Mouse (Mus musculus) liver, adult 2 months (tissue): ENCODE results near the gene Zbtb21. TPM values are rescaled to one million over a fixed set of nuclear protein-coding genes. Genes with fewer than 3 reads are reported as not detected.
"Not testable (repeated sequence)": the region's sequence is repeated elsewhere in the genome, so short reads cannot be mapped to it uniquely, and the experiment has no call there.

ENCODE experiments used
- DNase-seq: peaks from one replicate; pipeline ENCODE4 v3.0.0-alpha.2; 2011; ENCODE audit warnings: low read depth, low spot score; ENCODE audit errors: extremely low read depth
- H3K27ac ChIP-seq: fragments of 200-500 bp; replicated peaks from 2 replicates; pipeline ENCODE4 v1.5.1; 2012; ENCODE audit warnings: low read depth, mild to moderate bottlenecking, control low read depth, inconsistent platforms, low read length; ENCODE audit not compliant: insufficient read depth
- H3K27me3 ChIP-seq: fragments of 200-500 bp; 2 replicates; pipeline ENCODE4 v1.6.1; 2012; ENCODE audit warnings: mild to moderate bottlenecking, moderate library complexity, low read length, inconsistent platforms; ENCODE audit not compliant: control insufficient read depth, insufficient read depth
- H3K36me3 ChIP-seq: fragments of 200-500 bp; 2 replicates; pipeline ENCODE4 v1.6.1; 2012; ENCODE audit warnings: low read length, inconsistent platforms; ENCODE audit not compliant: control insufficient read depth, insufficient read depth
- H3K4me1 ChIP-seq: fragments of 200-500 bp; 2 replicates; pipeline ENCODE4 v1.6.1; 2011; ENCODE audit warnings: low read length; ENCODE audit not compliant: control insufficient read depth, insufficient read depth
- H3K4me3 ChIP-seq: fragments of 200-500 bp; 2 replicates; pipeline ENCODE4 v1.5.1; 2011; ENCODE audit warnings: low read depth, mild to moderate bottlenecking, control low read depth, low read length, moderate library complexity; ENCODE audit not compliant: insufficient read depth
- H3K79me2 ChIP-seq: fragments of 200-500 bp; 2 replicates; pipeline ENCODE4 v1.6.1; 2012; ENCODE audit warnings: inconsistent platforms, mild to moderate bottlenecking, low read length, moderate library complexity; ENCODE audit not compliant: control insufficient read depth, insufficient read depth
- H3K9ac ChIP-seq: fragments of 200-500 bp; 2 replicates; pipeline ENCODE4 v1.6.1; 2012; ENCODE audit warnings: low read depth, mild to moderate bottlenecking, control low read depth, inconsistent platforms, low read length
- CTCF ChIP-seq: fragments of 200-500 bp; IDR thresholded peaks from 2 replicates; pipeline ENCODE4 v1.5.1; 2011; ENCODE audit warnings: low read depth, low read length, control low read depth
- POLR2A ChIP-seq: fragments of 200-500 bp; IDR thresholded peaks from 2 replicates; pipeline ENCODE4 v1.6.1; 2011; ENCODE audit warnings: low read length, control low read depth; ENCODE audit not compliant: insufficient read depth; ENCODE audit errors: extremely low read depth
- WGBS: fragments of 180-500 bp; shearing (Covaris S2); methylation state at CpG from one replicate; pipeline ENCODE4 v1.1.7; 2018; 5-methylcytosine and 5-hydroxymethylcytosine counted together
- polyA plus RNA-seq: library from polyadenylated mRNA; depleted of rRNA; stranded (reverse); fragments of >200 nt; gene quantifications from 2 replicates; pipeline ENCODE4 v1.2.3, GENCODE M21; 2012
- total RNA-seq: library from RNA; depleted of rRNA; stranded (reverse); fragments of >200 nt; gene quantifications from 2 replicates; pipeline ENCODE4 v1.2.3, GENCODE M21; 2014

Gene Zbtb21
- total and polyA plus RNA-seq, 2 experiments, result 5.7 to 8.8 TPM

DNA sequence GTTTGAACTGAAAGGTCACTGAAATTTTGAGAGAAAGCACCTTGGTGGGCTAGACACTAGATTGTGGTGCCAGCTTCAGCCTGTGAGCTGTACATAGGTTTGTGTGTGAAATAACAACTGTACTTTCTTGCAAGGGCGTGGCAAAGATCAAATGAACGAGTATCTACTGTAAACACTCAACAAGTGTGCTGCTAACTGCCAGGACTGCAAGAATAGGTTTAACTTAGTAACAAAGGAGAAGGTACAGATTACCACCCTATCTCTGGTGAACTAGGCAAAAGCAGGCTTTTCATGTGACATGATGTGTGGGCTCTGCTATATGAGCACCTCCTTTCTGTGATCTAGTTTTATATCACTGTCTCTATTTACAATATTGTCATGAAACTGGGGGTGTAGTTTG, 9.1 kb downstream of the Zbtb21 start:
- Histone ChIP-seq H3K4me1 (no peaks in the 10 kb centered on the region; the same call in 1 of the 2 replicates), H3K27me3 (no peaks in the 10 kb centered on the region), H3K36me3 (peaks cover 49% of the 10 kb centered on the region), H3K27ac (no peak overlapping the region), H3K4me3 (no peak overlapping the region), H3K9ac (no peak overlapping the region), H3K79me2 (peaks cover 10% of the 10 kb centered on the region; the same call in 1 of the 2 replicates)
- TF ChIP-seq POLR2A (no peak), CTCF (no peak)
- no peak for DNase-seq
- 86% methylated on average over 2 of the region's 2 CpGs for WGBS

- no peak overlapping the region for H3K9ac ChIP-seq
- H3K79me2 ChIP-seq, result peaks cover 8% of the 10 kb centered on the region; the same call in 1 of the 2 replicates
- H3K27me3 ChIP-seq, result no peaks in the 10 kb centered on the region
- no peak overlapping the region for H3K27ac ChIP-seq
- no peak for DNase-seq
- peaks cover 50% of the 10 kb centered on the region for H3K36me3 ChIP-seq
- no peak for TF ChIP-seq POLR2A
- no peak for TF ChIP-seq CTCF
- WGBS, result 94% methylated on average over 9 of the region's 9 CpGs
- H3K4me1 ChIP-seq, result no peaks in the 10 kb centered on the region; the same call in 1 of the 2 replicates
- H3K4me3 ChIP-seq, result no peak overlapping the region
Measured at GRCm38 (mm10) chr16:97952801-97953200, 9.6 kb downstream of the Zbtb21 start.

DNA sequence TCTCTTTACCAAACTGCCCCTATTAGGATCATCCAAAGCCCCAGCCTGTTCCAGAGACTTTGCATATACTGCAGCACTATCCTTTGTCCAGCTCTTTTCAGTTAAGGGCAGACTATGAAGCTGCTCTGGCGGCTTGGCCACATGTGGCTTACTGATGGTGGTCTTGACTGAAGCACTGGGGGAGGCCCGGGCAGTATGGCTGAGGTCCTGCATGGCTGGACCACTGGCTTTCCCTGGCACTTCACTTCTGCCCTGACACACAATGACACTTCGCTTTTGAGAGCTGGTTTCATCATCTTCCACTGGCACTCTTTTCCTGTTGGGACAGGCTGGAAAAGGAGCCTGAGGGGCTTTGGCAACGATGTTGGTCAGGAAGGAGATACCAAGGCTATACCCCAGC, 10.1 kb downstream of the Zbtb21 start:
- no peak overlapping the region for H3K27ac ChIP-seq
- no peaks in the 10 kb centered on the region for H3K27me3 ChIP-seq
- H3K4me3 ChIP-seq, result no peak overlapping the region
- H3K4me1 ChIP-seq, result no peaks in the 10 kb centered on the region; the same call in 1 of the 2 replicates
- DNase-seq, result no peak
- WGBS, result 94% methylated on average over 4 of the region's 4 CpGs
- peaks cover 5% of the 10 kb centered on the region; the same call in 1 of the 2 replicates for H3K79me2 ChIP-seq
- TF ChIP-seq CTCF, result no peak
- no peak for TF ChIP-seq POLR2A
- no peak overlapping the region for H3K9ac ChIP-seq
- peaks cover 49% of the 10 kb centered on the region for H3K36me3 ChIP-seq

DNA sequence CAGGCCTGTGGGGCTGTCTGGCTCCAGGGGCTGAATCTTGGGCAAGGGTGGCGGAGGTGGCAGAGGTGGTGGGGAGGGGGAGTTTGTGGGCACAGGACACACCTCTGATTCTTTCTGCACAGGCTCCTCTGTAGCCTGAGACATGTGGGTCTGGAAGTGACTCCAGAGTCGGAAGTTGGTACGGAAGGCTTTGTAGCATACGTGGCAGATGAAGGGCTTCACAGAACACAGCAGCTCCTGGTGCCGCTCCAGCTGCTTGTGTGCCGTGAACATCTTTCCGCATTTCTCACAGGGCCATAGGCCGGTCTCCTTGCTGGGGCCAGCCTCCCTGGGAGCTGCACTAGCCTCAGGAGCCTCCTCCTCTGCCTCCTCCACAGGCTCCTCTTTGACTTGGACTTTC, 12.4 kb downstream of the Zbtb21 start:
- TF ChIP-seq POLR2A, result no peak
- no peak for DNase-seq
- 99% methylated on average over 8 of the region's 8 CpGs for WGBS
- Histone ChIP-seq H3K9ac (no peak overlapping the region), H3K4me1 (peaks cover 6% of the 10 kb centered on the region; the same call in 1 of the 2 replicates), H3K79me2 (no peaks in the 10 kb centered on the region; the same call in 1 of the 2 replicates), H3K27me3 (no peaks in the 10 kb centered on the region), H3K4me3 (no peak overlapping the region), H3K27ac (no peak overlapping the region), H3K36me3 (peaks cover 43% of the 10 kb centered on the region)

DNA sequence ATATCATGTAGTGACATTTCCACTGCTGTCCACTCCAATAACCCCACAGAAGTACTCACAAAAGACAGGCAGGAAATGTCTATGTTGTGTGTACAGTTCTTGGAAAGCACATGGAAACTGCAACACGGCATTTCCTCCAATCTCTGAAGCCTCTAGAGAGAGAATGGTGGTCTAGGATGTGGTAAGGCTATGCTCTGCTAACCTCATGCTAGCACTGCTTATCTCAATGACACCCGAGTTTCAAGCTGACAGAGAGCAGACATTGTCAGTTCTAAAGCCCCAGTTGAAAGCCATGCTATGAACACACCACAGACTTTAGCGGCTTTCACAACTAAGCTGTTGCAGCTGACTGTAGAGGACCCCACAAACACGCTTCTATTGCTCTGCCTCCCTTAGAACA, 13.6 kb downstream of the Zbtb21 start:
- WGBS, result 78% methylated on average over 4 of the region's 4 CpGs
- peaks cover 33% of the 10 kb centered on the region for H3K36me3 ChIP-seq
- H3K4me1 ChIP-seq, result peaks cover 8% of the 10 kb centered on the region; the same call in 1 of the 2 replicates
- H3K4me3 ChIP-seq, result no peak overlapping the region
- H3K9ac ChIP-seq, result no peak overlapping the region
- H3K27ac ChIP-seq, result no peak overlapping the region
- H3K27me3 ChIP-seq, result no peaks in the 10 kb centered on the region
- no peak for DNase-seq
- TF ChIP-seq CTCF (no peak), POLR2A (no peak)
- no peaks in the 10 kb centered on the region; the same call in 1 of the 2 replicates for H3K79me2 ChIP-seq

GRCm38 (mm10) chr16:97946993-97947392, 15.4 kb downstream of the Zbtb21 start:
- not testable (repeated sequence) for H3K79me2 ChIP-seq, H3K9ac ChIP-seq, H3K27me3 ChIP-seq, H3K27ac ChIP-seq, H3K4me1 ChIP-seq, H3K4me3 ChIP-seq, DNase-seq
- peaks cover 23% of the 10 kb centered on the region for H3K36me3 ChIP-seq
- WGBS, result 82% methylated on average over 2 of the region's 2 CpGs
